Mouse (Mus musculus) layer of hippocampus, adult 9-11 months (tissue): ENCODE results near the gene Gm20481.
"Not testable (repeated sequence)": the region's sequence is repeated elsewhere in the genome, so short reads cannot be mapped to it uniquely, and the experiment has no call there.

Source experiments
- DNase-seq: peaks from one replicate; pipeline ENCODE4 v3.0.0; 2022

The Gm20481 gene

GRCm38 (mm10) chr17:34978239-34978638, 8.5 kb downstream of the Gm20481 start:
- DNase-seq = no peak

GRCm38 (mm10) chr17:34979631-34980030, 9.9 kb downstream of the Gm20481 start:
- DNase-seq = no peak

GRCm38 (mm10) chr17:34980655-34981054, 10.9 kb downstream of the Gm20481 start:
- peak; percentile 48 for DNase-seq

GRCm38 (mm10) chr17:34981690-34982180, 12.0 kb downstream of the Gm20481 start, which contains the start of gene Lsm2:
TSS of gene Lsm2 (plus strand) at chr17:34981862.
- DNase-seq = peak; percentile 93

GRCm38 (mm10) chr17:34982328-34982727, 12.6 kb downstream of the Gm20481 start:
- DNase-seq = no peak

- DNase-seq = no peak
These were observed 14.5 kb downstream of the Gm20481 start for GRCm38 (mm10) chr17:34984218-34984617.

GRCm38 (mm10) chr17:34994751-34995150, 25.0 kb downstream of the Gm20481 start:
- no peak for DNase-seq

GRCm38 (mm10) chr17:34995192-34995591, 25.5 kb downstream of the Gm20481 start:
- DNase-seq = not testable (repeated sequence)

- DNase-seq = not testable (repeated sequence)
These were observed 26.2 kb downstream of the Gm20481 start for GRCm38 (mm10) chr17:34995927-34996326.

GRCm38 (mm10) chr17:34996411-34997141, 26.9 kb downstream of the Gm20481 start:
- DNase-seq = no peak

GRCm38 (mm10) chr17:34997142-34997483, 27.4 kb downstream of the Gm20481 start:
- DNase-seq = no peak

- no peak for DNase-seq
These were observed 29.1 kb downstream of the Gm20481 start for GRCm38 (mm10) chr17:34998526-34999430.

GRCm38 (mm10) chr17:34999871-35000716, 30.4 kb downstream of the Gm20481 start:
- DNase-seq = not testable (repeated sequence)

- DNase-seq = peak; percentile 70
These were observed 31.2 kb downstream of the Gm20481 start, which contains the start of gene Vars for GRCm38 (mm10) chr17:35000717-35001451. TSS of gene Vars (plus strand) at chr17:35000987.

- DNase-seq = no peak
These were observed 31.9 kb downstream of the Gm20481 start for GRCm38 (mm10) chr17:35001452-35002152.

- no peak for DNase-seq
These were observed 32.6 kb downstream of the Gm20481 start for GRCm38 (mm10) chr17:35002153-35002865.

GRCm38 (mm10) chr17:35003022-35003838, 33.5 kb downstream of the Gm20481 start:
- DNase-seq = no peak

- DNase-seq = no peak
These were observed 34.5 kb downstream of the Gm20481 start for GRCm38 (mm10) chr17:35004075-35004717.

GRCm38 (mm10) chr17:35005158-35005557, 35.4 kb downstream of the Gm20481 start:
- DNase-seq = no peak
